Mouse (Mus musculus): ENCODE measurements around the gene Dusp5.

DNA sequence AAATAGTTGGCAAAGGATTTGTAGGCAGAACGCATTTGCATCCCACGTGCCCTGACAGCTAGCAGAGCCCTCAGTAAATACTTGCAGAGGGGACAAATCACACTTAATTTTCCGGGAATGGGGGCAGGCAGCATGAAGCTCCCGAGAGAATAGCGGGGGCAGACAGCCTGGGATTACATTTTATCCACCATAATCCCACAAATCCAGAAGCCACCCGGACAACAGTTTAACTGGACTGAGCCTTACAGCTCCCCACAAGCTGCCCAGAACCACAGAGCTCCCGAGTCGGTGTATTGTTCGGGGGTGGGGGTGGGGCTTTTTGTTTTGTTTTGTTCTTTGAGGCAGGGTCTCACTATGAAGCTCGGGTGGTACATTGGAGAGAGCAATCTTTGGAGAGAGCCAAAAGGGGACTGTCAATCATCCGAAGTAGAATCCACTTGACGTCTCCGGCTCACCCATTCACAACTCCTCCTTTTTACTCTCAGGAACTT, 733 bp upstream of the Dusp5 start:
- TF ChIP-seq CTCF (IDR thresholded peaks at IDR 0.05; ENCODE audit: low read depth) (no peak), EP300 (IDR thresholded peaks at IDR 0.05; ENCODE audit: low read depth) (no peak)
